Mouse (Mus musculus): ENCODE data around the gene Klk10.

Klk10 gene

GRCm38 (mm10) chr7:43791591-43791990 lies 10.8 kb downstream of the Klk10 start, which contains the start of gene Klk9:
Gene Klk9 (plus strand): TSS chr7:43791891.
- in situ Hi-C loops (cut with MseI, MboI) = no loop called here

DNA sequence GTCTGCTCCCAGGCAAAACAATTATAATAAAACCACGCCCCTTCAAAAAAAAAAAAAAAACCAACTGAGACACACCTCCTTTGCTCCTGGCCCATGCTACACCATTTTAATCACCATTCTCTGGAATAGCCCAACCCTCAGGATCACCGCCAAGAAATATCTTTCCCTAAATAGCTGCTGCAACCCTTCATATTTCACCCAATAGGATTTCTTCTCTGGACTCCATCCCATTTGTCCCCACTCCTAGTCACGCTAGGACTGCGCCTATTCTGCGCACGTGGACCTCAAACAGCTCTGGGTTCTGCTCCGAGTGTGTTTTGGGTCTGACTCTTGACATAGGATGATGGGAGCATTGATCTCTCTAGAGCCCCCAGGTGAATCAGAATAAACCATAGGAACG lies 15.5 kb downstream of the Klk10 start:
- in situ Hi-C loops (cut with MseI, MboI) = no loop called here

- in situ Hi-C loops (cut with MseI, MboI) = no loop called here
Observed at GRCm38 (mm10) chr7:43797333-43797769, 16.5 kb downstream of the Klk10 start, which contains the start of gene Klk8. Gene Klk8 (plus strand): TSS chr7:43797577.

DNA sequence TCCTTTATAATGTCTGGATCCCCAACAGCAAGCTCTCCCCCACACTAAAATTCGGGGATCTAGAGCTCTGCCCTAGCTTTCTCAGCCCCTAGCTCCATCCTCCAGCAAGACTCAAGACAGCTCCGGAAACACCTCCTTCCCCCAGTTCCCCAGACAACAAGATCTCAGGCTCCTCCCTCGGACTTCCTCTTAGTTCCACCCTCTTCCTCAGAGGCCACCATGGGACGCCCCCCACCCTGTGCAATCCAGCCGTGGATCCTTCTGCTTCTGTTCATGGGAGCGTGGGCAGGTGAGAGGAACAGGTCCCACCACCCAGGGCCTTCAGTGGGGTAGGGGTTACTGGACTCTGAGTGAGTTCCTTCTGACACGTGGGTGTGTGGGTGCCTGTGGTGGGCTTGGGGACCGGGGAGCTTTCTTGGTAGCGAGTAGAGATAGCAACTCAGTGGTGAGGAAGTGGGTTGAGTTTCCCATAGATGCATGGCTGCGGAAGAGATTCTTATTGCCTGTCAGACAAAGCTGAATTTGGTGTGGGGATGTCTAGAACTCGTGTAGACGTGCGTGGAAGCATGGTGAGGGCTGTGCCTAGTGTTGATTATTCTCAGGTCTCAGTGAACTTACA lies 17.1 kb downstream of the Klk10 start:
- in situ Hi-C loops (cut with MseI, MboI) = no loop called here

- in situ Hi-C loops (cut with MseI, MboI) = no loop called here
Observed at GRCm38 (mm10) chr7:43799876-43800275, 19.0 kb downstream of the Klk10 start.

DNA sequence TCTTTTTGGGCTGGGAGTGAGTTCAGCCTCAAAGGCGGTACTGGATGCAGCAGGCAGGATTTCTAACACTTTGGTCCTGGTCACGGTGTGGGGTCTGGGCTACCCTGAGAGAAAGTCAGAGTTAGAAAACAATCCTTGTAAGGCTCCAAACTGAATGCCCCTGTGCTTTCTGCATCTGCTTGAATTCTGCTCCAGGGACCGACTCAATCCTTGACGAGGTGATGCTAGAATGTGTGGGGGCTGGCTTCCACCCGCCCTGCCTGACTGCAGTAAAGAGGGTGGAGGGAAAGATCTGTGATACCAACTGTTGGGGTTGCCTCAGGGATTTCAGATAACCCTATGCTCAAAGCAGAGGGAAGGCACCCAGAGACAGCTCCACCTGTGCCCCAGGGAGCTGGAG lies 30.2 kb downstream of the Klk10 start, which contains the start of gene Klk7:
Gene Klk7 (plus strand): TSS at position 301 of the 400 bp plus-strand sequence.
- in situ Hi-C loops (cut with MseI, MboI) = no loop called here

DNA sequence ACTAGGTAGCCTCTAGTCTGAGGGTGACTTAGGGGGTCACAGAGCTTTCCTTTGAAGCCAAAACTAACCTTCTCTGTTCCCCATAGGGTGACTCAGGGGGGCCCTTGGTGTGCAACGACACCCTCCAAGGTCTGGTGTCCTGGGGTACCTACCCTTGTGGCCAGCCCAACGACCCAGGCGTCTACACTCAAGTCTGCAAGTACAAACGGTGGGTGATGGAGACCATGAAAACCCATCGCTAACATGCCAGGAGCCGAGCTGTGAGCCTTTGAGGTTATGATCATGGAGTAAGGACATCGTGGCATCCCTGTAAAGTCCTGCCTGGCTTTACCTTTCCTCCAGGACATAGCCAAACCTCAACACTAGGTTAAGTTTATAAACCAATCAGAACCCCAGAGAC lies 34.4 kb downstream of the Klk10 start:
- in situ Hi-C loops (cut with MseI, MboI) = no loop called here

GRCm38 (mm10) chr7:43816746-43817145 lies 35.9 kb downstream of the Klk10 start:
- in situ Hi-C loops (cut with MseI, MboI) = no loop called here

GRCm38 (mm10) chr7:43821581-43821980 lies 40.7 kb downstream of the Klk10 start:
- in situ Hi-C loops (cut with MseI, MboI) = no loop called here

GRCm38 (mm10) chr7:43824199-43824598 lies 43.4 kb downstream of the Klk10 start, which contains the start of gene Klk6:
Gene Klk6 (plus strand): TSS chr7:43824499.
- in situ Hi-C loops (cut with MseI, MboI) = no loop called here

- in situ Hi-C loops (cut with MseI, MboI) = no loop called here
Observed at GRCm38 (mm10) chr7:43826056-43826455, 45.2 kb downstream of the Klk10 start.

DNA sequence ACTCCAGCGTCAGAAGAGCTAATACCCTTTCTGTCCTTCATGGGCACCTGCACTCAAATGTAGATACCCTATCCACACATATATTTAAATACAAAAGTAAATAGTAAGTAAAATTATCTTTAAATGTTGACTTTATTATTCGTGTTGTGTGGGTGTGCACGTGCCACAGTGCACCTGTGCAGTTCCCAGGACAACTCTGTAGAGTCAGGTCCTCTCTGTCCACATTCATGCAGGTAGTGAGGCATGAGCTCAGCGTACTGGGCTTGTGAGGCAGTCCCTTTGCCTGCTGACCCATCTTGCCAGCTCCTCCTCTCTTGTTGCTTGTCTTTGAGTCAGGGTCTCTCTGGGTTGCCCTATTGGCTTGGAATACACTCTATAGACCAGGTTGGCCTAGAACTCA lies 46.9 kb downstream of the Klk10 start:
- in situ Hi-C loops (cut with MseI, MboI) = no loop called here

GRCm38 (mm10) chr7:43829006-43829405 lies 48.2 kb downstream of the Klk10 start:
- in situ Hi-C loops (cut with MseI, MboI) = no loop called here

All from mouse trophoblast stem cell (cell line).